Mouse (Mus musculus): ENCODE data around the gene Tex14.

- no peak for TF ChIP-seq CTCF (IDR thresholded peaks at IDR 0.05; ENCODE audit: borderline replicate concordance, insufficient read depth, low read depth, low read length)
- no peak for TF ChIP-seq POLR2A (IDR thresholded peaks at IDR 0.05; ENCODE audit: borderline replicate concordance, insufficient read depth, low read length)
Observed at GRCm38 (mm10) chr11:87570743-87571142, 165.9 kb downstream of the Tex14 start.
